Mouse (Mus musculus) embryonic fibroblast, embryonic 13.5 days (primary cell): Measurements from ENCODE around the gene Fbxo9.

Experiments
- CTCF ChIP-seq: IDR thresholded peaks from 2 replicates; pipeline ENCODE4 v1.5.1; 2011; ENCODE audit warnings: mild to moderate bottlenecking, control low read depth, low read length, moderate library complexity, borderline replicate concordance; ENCODE audit not compliant: insufficient read depth
- POLR2A ChIP-seq: IDR thresholded peaks from 2 replicates; pipeline ENCODE4 v1.6.1; 2011; ENCODE audit warnings: low read depth, mild to moderate bottlenecking, control low read depth, low read length, moderate library complexity

GRCm38 (mm10) chr9:78062392-78062791 is 46.5 kb downstream of the Fbxo9 start:
- TF ChIP-seq CTCF (no peak), POLR2A (no peak)
